Mouse (Mus musculus) liver, postnatal 0 days (tissue): Measurements from ENCODE around the gene Pola2. TPM values are rescaled to one million over a fixed set of nuclear protein-coding genes. Genes with fewer than 3 reads are reported as not detected.

Experiments used
- ATAC-seq: fragments of 200-750 bp; cut with Nextera tagmentation; 2 replicates; pipeline ENCODE4 v1.8.0; 2017; ENCODE audit warnings: mild to moderate bottlenecking, moderate library complexity
- DNase-seq: peaks from one replicate; pipeline ENCODE4 v3.0.0-alpha.2; 2016
- H3K27ac ChIP-seq: fragments of 300-500 bp; sonication (generic); 2 replicates; pipeline ENCODE4 v1.5.1; 2014; ENCODE audit warnings: antibody characterized with exemption, moderate library complexity, mild to moderate bottlenecking, low read depth
- H3K27me3 ChIP-seq: fragments of 300-500 bp; sonication (generic); 2 replicates; pipeline ENCODE4 v1.6.1; 2014; ENCODE audit warnings: low read length, control low read depth, mixed read lengths; ENCODE audit not compliant: insufficient read depth
- H3K36me3 ChIP-seq: fragments of 300-500 bp; sonication (generic); replicated peaks from 2 replicates; pipeline ENCODE4 v1.6.1; 2014; ENCODE audit warnings: mild to moderate bottlenecking, control low read depth, low read length, moderate library complexity, mixed read lengths; ENCODE audit not compliant: insufficient read depth
- H3K4me1 ChIP-seq: fragments of 300-500 bp; sonication (generic); 2 replicates; pipeline ENCODE4 v1.6.1; 2014; ENCODE audit warnings: antibody characterized with exemption, mild to moderate bottlenecking, control low read depth; ENCODE audit not compliant: insufficient read depth
- H3K4me2 ChIP-seq: fragments of 300-500 bp; sonication (generic); 2 replicates; pipeline ENCODE4 v1.6.1; 2014; ENCODE audit warnings: low read depth, mild to moderate bottlenecking, low read length, moderate library complexity, mixed read lengths
- H3K4me3 ChIP-seq: fragments of 300-500 bp; sonication (generic); 2 replicates; pipeline ENCODE4 v1.5.1; 2014; ENCODE audit warnings: low read depth, low read length
- H3K9ac ChIP-seq: fragments of 300-500 bp; sonication (generic); replicated peaks from 2 replicates; pipeline ENCODE4 v1.6.1; 2014; ENCODE audit warnings: mild to moderate bottlenecking, moderate library complexity
- H3K9me3 ChIP-seq: fragments of 300-500 bp; sonication (generic); 2 replicates; pipeline ENCODE4 v1.6.1; 2016; ENCODE audit warnings: mild to moderate bottlenecking, control low read depth, low read length, mixed read lengths
- CTCF ChIP-seq: sonication (generic); IDR thresholded peaks from 2 replicates; pipeline ENCODE4 v1.5.1; 2016; ENCODE audit warnings: antibody characterized with exemption, low read depth
- EP300 ChIP-seq: IDR thresholded peaks from 2 replicates; pipeline ENCODE4 v1.6.1; 2016; ENCODE audit warnings: antibody characterized with exemption, low read depth, mild to moderate bottlenecking
- WGBS: fragments of 180-500 bp; shearing (Covaris S2); extraction: QIAGEN DNeasy Blood & Tissue Kit; methylation state at CpG from one replicate; pipeline ENCODE4 v1.1.7; 2014; ENCODE audit not compliant: insufficient replicate concordance; 5-methylcytosine and 5-hydroxymethylcytosine counted together
- polyA plus RNA-seq: library from polyadenylated mRNA; unstranded; fragments of >200 nt; fragmentation: Nextera tagmentation; extraction: Ambion mirVana; gene quantifications from 2 replicates; pipeline ENCODE4 v1.2.1, GENCODE M21; 2015

Pola2 gene
- polyA plus RNA-seq, 1 experiment from 2014 or later = 21.5 TPM

- DNase-seq (no peak), ATAC-seq (no peak)
- WGBS = 85% methylated on average over 3 of the region's 3 CpGs
- Histone ChIP-seq H3K4me3 (no peak overlapping the region), H3K27me3 (no peaks in the 10 kb centered on the region), H3K9ac (no peak overlapping the region), H3K27ac (no peak overlapping the region), H3K4me2 (no peak overlapping the region), H3K36me3 (peaks cover 45% of the 10 kb centered on the region), H3K9me3 (no peaks in the 10 kb centered on the region), H3K4me1 (no peaks in the 10 kb centered on the region)
- peak; percentile 58 for TF ChIP-seq CTCF
- TF ChIP-seq EP300 = no peak
Measured at GRCm38 (mm10) chr19:5998180-5998579, 34.2 kb upstream of the Pola2 start.

GRCm38 (mm10) chr19:5994711-5995110 lies 30.7 kb upstream of the Pola2 start:
- WGBS = 90% methylated on average over 14 of the region's 14 CpGs
- H3K9ac ChIP-seq = no peak overlapping the region
- no peaks in the 10 kb centered on the region for H3K27me3 ChIP-seq
- H3K4me3 ChIP-seq = no peak overlapping the region
- no peak for TF ChIP-seq CTCF
- no peak for TF ChIP-seq EP300
- no peak for DNase-seq
- ATAC-seq = no peak
- no peaks in the 10 kb centered on the region for H3K9me3 ChIP-seq
- no peak overlapping the region for H3K27ac ChIP-seq
- H3K4me2 ChIP-seq = no peak overlapping the region
- peaks cover 59% of the 10 kb centered on the region for H3K36me3 ChIP-seq
- peaks cover 2% of the 10 kb centered on the region for H3K4me1 ChIP-seq

GRCm38 (mm10) chr19:5992012-5992411 lies 28.0 kb upstream of the Pola2 start:
- Histone ChIP-seq H3K27me3 (no peaks in the 10 kb centered on the region), H3K36me3 (peaks cover 50% of the 10 kb centered on the region), H3K9ac (no peak overlapping the region), H3K4me2 (no peak overlapping the region), H3K4me1 (peaks cover 19% of the 10 kb centered on the region), H3K27ac (peak overlapping the region; percentile 51), H3K4me3 (no peak overlapping the region), H3K9me3 (no peaks in the 10 kb centered on the region)
- 63% methylated on average over 7 of the region's 7 CpGs for WGBS
- ATAC-seq (no peak), DNase-seq (no peak)
- TF ChIP-seq EP300 = no peak
- no peak for TF ChIP-seq CTCF

- 88% methylated on average over 7 of the region's 7 CpGs for WGBS
- no peaks in the 10 kb centered on the region for H3K27me3 ChIP-seq
- ATAC-seq (no peak), DNase-seq (no peak)
- H3K4me2 ChIP-seq = no peak overlapping the region; the same call in 1 of the 2 replicates
- no peak for TF ChIP-seq EP300
- no peak for TF ChIP-seq CTCF
- peaks cover 19% of the 10 kb centered on the region for H3K4me1 ChIP-seq
- peak overlapping the region; percentile 51 for H3K27ac ChIP-seq
- no peak overlapping the region for H3K9ac ChIP-seq
- peaks cover 47% of the 10 kb centered on the region for H3K36me3 ChIP-seq
- H3K9me3 ChIP-seq = no peaks in the 10 kb centered on the region
- H3K4me3 ChIP-seq = no peak overlapping the region
Measured at GRCm38 (mm10) chr19:5991467-5991866, 27.5 kb upstream of the Pola2 start.

- 80% methylated on average over 1 of the region's 1 CpGs for WGBS
- peaks cover 19% of the 10 kb centered on the region for H3K4me1 ChIP-seq
- H3K27ac ChIP-seq = no peak overlapping the region
- no peak overlapping the region for H3K4me2 ChIP-seq
- no peak overlapping the region for H3K4me3 ChIP-seq
- H3K9ac ChIP-seq = no peak overlapping the region
- no peaks in the 10 kb centered on the region for H3K9me3 ChIP-seq
- ATAC-seq (no peak), DNase-seq (no peak)
- H3K27me3 ChIP-seq = no peaks in the 10 kb centered on the region
- no peak for TF ChIP-seq EP300
- TF ChIP-seq CTCF = no peak
- H3K36me3 ChIP-seq = peaks cover 44% of the 10 kb centered on the region
Measured at GRCm38 (mm10) chr19:5990921-5991320, 26.9 kb upstream of the Pola2 start.

- Histone ChIP-seq H3K9me3 (no peaks in the 10 kb centered on the region), H3K27me3 (no peaks in the 10 kb centered on the region), H3K4me1 (peaks cover 19% of the 10 kb centered on the region), H3K9ac (no peak overlapping the region), H3K4me3 (no peak overlapping the region), H3K27ac (0 out of 2 replicates have a peak overlapping the region, but pooled peaks have one; percentile 34), H3K36me3 (peaks cover 38% of the 10 kb centered on the region), H3K4me2 (peak overlapping the region; percentile 15; the same call in 1 of the 2 replicates)
- ATAC-seq = no peak
- TF ChIP-seq CTCF (no peak), EP300 (no peak)
- 71% methylated on average over 12 of the region's 12 CpGs for WGBS
- DNase-seq = no peak
Measured at GRCm38 (mm10) chr19:5990033-5990432, 26.0 kb upstream of the Pola2 start.

- no peak for TF ChIP-seq EP300
- ATAC-seq (no peak), DNase-seq (no peak)
- peaks cover 19% of the 10 kb centered on the region for H3K4me1 ChIP-seq
- WGBS = 48% methylated on average over 6 of the region's 6 CpGs
- H3K36me3 ChIP-seq = peaks cover 35% of the 10 kb centered on the region
- H3K27me3 ChIP-seq = no peaks in the 10 kb centered on the region
- no peak overlapping the region for H3K4me3 ChIP-seq
- no peaks in the 10 kb centered on the region for H3K9me3 ChIP-seq
- H3K27ac ChIP-seq = peak overlapping the region; percentile 34; the same call in 1 of the 2 replicates
- no peak overlapping the region for H3K9ac ChIP-seq
- H3K4me2 ChIP-seq = peak overlapping the region; percentile 56; the same call in 1 of the 2 replicates
Measured at GRCm38 (mm10) chr19:5989585-5989984, 25.6 kb upstream of the Pola2 start.
